Mouse (Mus musculus): ENCODE data around the gene Ucn3.
A peak's percentile ranks its signal among the peaks of the same experiment; 100 is the strongest.
"Not testable (repeated sequence)": the region's sequence is repeated elsewhere in the genome, so short reads cannot be mapped to it uniquely, and the experiment has no call there.

Ucn3 gene

GRCm38 (mm10) chr13:3945249-3945648 lies at the start of gene Ucn3:
Gene Ucn3 (minus strand): TSS chr13:3945349.
- no peak for DNase-seq

- DNase-seq = no peak
Observed at GRCm38 (mm10) chr13:3992081-3992480, 46.9 kb upstream of the Ucn3 start.

GRCm38 (mm10) chr13:3968849-3969248 lies 23.7 kb upstream of the Ucn3 start:
- DNase-seq = no peak

- DNase-seq = no peak
Observed at GRCm38 (mm10) chr13:3951198-3951914, 6.2 kb upstream of the Ucn3 start.

GRCm38 (mm10) chr13:3949477-3949876 lies 4.3 kb upstream of the Ucn3 start:
- no peak for DNase-seq

- DNase-seq = no peak
Observed at GRCm38 (mm10) chr13:3947267-3947666, 2.1 kb upstream of the Ucn3 start.

- no peak for DNase-seq
Observed at GRCm38 (mm10) chr13:3944699-3945098, 450 bp downstream of the Ucn3 start.

- DNase-seq = no peak
Observed at GRCm38 (mm10) chr13:3926046-3926445, 19.1 kb downstream of the Ucn3 start.

- no peak for DNase-seq
Observed at GRCm38 (mm10) chr13:3925632-3926031, 19.5 kb downstream of the Ucn3 start.

- no peak for DNase-seq
Observed at GRCm38 (mm10) chr13:3924483-3924882, 20.7 kb downstream of the Ucn3 start.

GRCm38 (mm10) chr13:3917571-3918311 lies 27.4 kb downstream of the Ucn3 start, which contains the start of the genes Net1 and Tubal3:
Gene Net1 (minus strand): TSS chr13:3918220.
Gene Tubal3 (plus strand): TSS chr13:3918274.
- peak; percentile 76 for DNase-seq

GRCm38 (mm10) chr13:3913504-3913903 lies 31.6 kb downstream of the Ucn3 start:
- DNase-seq = no peak

- DNase-seq = no peak
Observed at GRCm38 (mm10) chr13:3910356-3910755, 34.8 kb downstream of the Ucn3 start.

- DNase-seq = no peak
Observed at GRCm38 (mm10) chr13:3908262-3908661, 36.9 kb downstream of the Ucn3 start.

GRCm38 (mm10) chr13:3907151-3907696 lies 37.9 kb downstream of the Ucn3 start:
- DNase-seq = no peak

GRCm38 (mm10) chr13:3899301-3899700 lies 45.8 kb downstream of the Ucn3 start:
- no peak for DNase-seq

- not testable (repeated sequence) for DNase-seq
Observed at GRCm38 (mm10) chr13:3898202-3898601, 46.9 kb downstream of the Ucn3 start.

GRCm38 (mm10) chr13:3896913-3897312 lies 48.2 kb downstream of the Ucn3 start:
- peak; percentile 67 for DNase-seq

GRCm38 (mm10) chr13:3896032-3896431 lies 49.1 kb downstream of the Ucn3 start:
- DNase-seq = no peak

GRCm38 (mm10) chr13:3895397-3895980 lies 49.7 kb downstream of the Ucn3 start:
- no peak for DNase-seq

GRCm38 (mm10) chr13:3894549-3894948 lies 50.6 kb downstream of the Ucn3 start:
- DNase-seq = no peak

- peak; percentile 79 for DNase-seq
Observed at GRCm38 (mm10) chr13:3893126-3893734, 51.9 kb downstream of the Ucn3 start.

- no peak for DNase-seq
Observed at GRCm38 (mm10) chr13:3892601-3893000, 52.5 kb downstream of the Ucn3 start.
